Mouse (Mus musculus) embryonic fibroblast, embryonic 13.5 days (primary cell): ENCODE data around the gene Atf3.

Source experiments
- CTCF ChIP-seq: IDR thresholded peaks from 2 replicates; pipeline ENCODE4 v1.5.1; 2011; ENCODE audit warnings: mild to moderate bottlenecking, control low read depth, low read length, moderate library complexity, borderline replicate concordance; ENCODE audit not compliant: insufficient read depth
- POLR2A ChIP-seq: IDR thresholded peaks from 2 replicates; pipeline ENCODE4 v1.6.1; 2011; ENCODE audit warnings: low read depth, mild to moderate bottlenecking, control low read depth, low read length, moderate library complexity

- TF ChIP-seq POLR2A (no peak), CTCF (no peak)
Measured at GRCm38 (mm10) chr1:191224981-191225703, 7.3 kb upstream of the Atf3 start.
